Mouse (Mus musculus) lung, embryonic 14.5 days (tissue): ENCODE data around the gene Epb41. TPM values are rescaled to one million over a fixed set of nuclear protein-coding genes. Genes with fewer than 3 reads are reported as not detected.
A peak's percentile ranks its signal among the peaks of the same experiment; 100 is the strongest.

Experiments
- ATAC-seq: fragments of 200-750 bp; cut with Nextera tagmentation; 2 replicates; pipeline ENCODE4 v1.8.0; 2017; ENCODE audit warnings: mild to moderate bottlenecking, moderate TSS enrichment, moderate library complexity; ENCODE audit not compliant: insufficient read depth
- DNase-seq: peaks from one replicate; pipeline ENCODE4 v3.0.0-alpha.2; 2015
- H3K27ac ChIP-seq: fragments of 300-500 bp; sonication (generic); 2 replicates; pipeline ENCODE4 v1.5.1; 2014; ENCODE audit warnings: low read depth, mild to moderate bottlenecking, moderate library complexity
- H3K27me3 ChIP-seq: fragments of 300-500 bp; sonication (generic); 2 replicates; pipeline ENCODE4 v1.6.1; 2014; ENCODE audit warnings: low read length, control low read depth; ENCODE audit not compliant: insufficient read depth
- H3K36me3 ChIP-seq: fragments of 300-500 bp; sonication (generic); 2 replicates; pipeline ENCODE4 v1.6.1; 2014; ENCODE audit warnings: control low read depth; ENCODE audit not compliant: insufficient read depth
- H3K4me1 ChIP-seq: fragments of 300-500 bp; sonication (generic); 2 replicates; pipeline ENCODE4 v1.6.1; 2014; ENCODE audit warnings: antibody characterized with exemption, control low read depth; ENCODE audit not compliant: insufficient read depth
- H3K4me2 ChIP-seq: fragments of 300-500 bp; sonication (generic); 2 replicates; pipeline ENCODE4 v1.6.1; 2014; ENCODE audit warnings: mild to moderate bottlenecking
- H3K4me3 ChIP-seq: fragments of 300-500 bp; sonication (generic); 2 replicates; pipeline ENCODE4 v1.5.1; 2014; ENCODE audit warnings: low read depth, low read length
- H3K9ac ChIP-seq: fragments of 300-500 bp; sonication (generic); 2 replicates; pipeline ENCODE4 v1.6.1; 2014
- H3K9me3 ChIP-seq: fragments of 300-500 bp; sonication (generic); 2 replicates; pipeline ENCODE4 v1.6.1; 2016; ENCODE audit warnings: low read depth, low read length, control low read depth
- CTCF ChIP-seq: IDR thresholded peaks from 2 replicates; pipeline ENCODE4 v1.5.1; 2016; ENCODE audit warnings: antibody characterized with exemption, low read depth
- WGBS: fragments of 180-500 bp; shearing (Covaris S2); extraction: QIAGEN DNeasy Blood & Tissue Kit; methylation state at CpG from one replicate; pipeline ENCODE4 v1.1.7; 2014; 5-methylcytosine and 5-hydroxymethylcytosine counted together
- polyA plus RNA-seq: library from polyadenylated mRNA; unstranded; fragments of >200 nt; fragmentation: Nextera tagmentation; extraction: Ambion mirVana; gene quantifications from 2 replicates; pipeline ENCODE4 v1.2.1, GENCODE M21; 2014

The Epb41 gene
- polyA plus RNA-seq, 1 experiment from 2014 or later = 86.3 TPM

GRCm38 (mm10) chr4:131910237-131910994 lies 164.7 kb downstream of the Epb41 start:
- peaks cover 22% of the 10 kb centered on the region for H3K27me3 ChIP-seq
- no peak overlapping the region for H3K27ac ChIP-seq
- no peaks in the 10 kb centered on the region for H3K9me3 ChIP-seq
- WGBS = 7% methylated on average over 19 of the region's 21 CpGs
- ATAC-seq (peak; percentile 22; the same call in 1 of the 2 replicates), DNase-seq (peak; percentile 63)
- H3K4me2 ChIP-seq = peak overlapping the region; percentile 52
- 0 out of 2 replicates have a peak overlapping the region, but pooled peaks have one; percentile 12 for H3K4me3 ChIP-seq
- peaks cover 10% of the 10 kb centered on the region; the same call in 1 of the 2 replicates for H3K4me1 ChIP-seq
- no peak for TF ChIP-seq CTCF
- no peak overlapping the region; the same call in 1 of the 2 replicates for H3K9ac ChIP-seq
- H3K36me3 ChIP-seq = peaks cover 5% of the 10 kb centered on the region; the same call in 1 of the 2 replicates

- WGBS = 90% methylated on average over 3 of the region's 3 CpGs
- H3K36me3 ChIP-seq = peaks cover 22% of the 10 kb centered on the region; the same call in 1 of the 2 replicates
- no peak for ATAC-seq
- peak; percentile 41 for DNase-seq
- H3K9me3 ChIP-seq = no peaks in the 10 kb centered on the region
- H3K27ac ChIP-seq = no peak overlapping the region
- H3K4me1 ChIP-seq = 0 out of 2 replicates have a peak, but pooled peaks cover 4% of the 10 kb centered on the region
- H3K27me3 ChIP-seq = peaks cover 4% of the 10 kb centered on the region; the same call in 1 of the 2 replicates
- no peak overlapping the region for H3K9ac ChIP-seq
- no peak overlapping the region for H3K4me3 ChIP-seq
- peak; percentile 57 for TF ChIP-seq CTCF
- H3K4me2 ChIP-seq = no peak overlapping the region
Measured at GRCm38 (mm10) chr4:131907912-131908311, 167.2 kb downstream of the Epb41 start.

- Histone ChIP-seq H3K36me3 (peaks cover 36% of the 10 kb centered on the region), H3K4me2 (no peak overlapping the region), H3K9ac (no peak overlapping the region), H3K9me3 (no peaks in the 10 kb centered on the region), H3K4me1 (0 out of 2 replicates have a peak, but pooled peaks cover 4% of the 10 kb centered on the region), H3K27me3 (no peaks in the 10 kb centered on the region), H3K27ac (no peak overlapping the region), H3K4me3 (no peak overlapping the region)
- DNase-seq = peak; percentile 62
- 26% methylated on average over 6 of the region's 6 CpGs for WGBS
- ATAC-seq = peak; percentile 19; the same call in 1 of the 2 replicates
- no peak for TF ChIP-seq CTCF
Measured at GRCm38 (mm10) chr4:131906423-131906822, 168.7 kb downstream of the Epb41 start.

DNA sequence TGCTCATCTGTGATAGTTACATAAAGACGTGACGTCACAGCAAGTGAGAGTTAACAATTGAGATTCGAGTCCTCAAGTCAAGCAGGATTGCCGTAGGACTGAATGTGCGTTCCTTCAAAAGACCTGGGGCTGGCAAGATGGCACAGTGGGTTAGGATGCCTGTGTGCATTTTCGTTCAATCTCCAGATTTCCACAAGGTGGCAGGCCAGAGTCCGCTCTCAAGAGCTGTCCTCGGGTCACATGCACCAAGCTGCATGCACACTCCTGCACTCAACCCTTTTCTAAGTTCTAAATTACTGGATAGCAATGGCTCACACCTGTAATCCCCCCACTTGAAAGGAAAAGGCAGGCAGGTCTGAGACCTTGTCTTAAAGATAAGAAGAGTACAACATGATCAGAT lies 170.6 kb downstream of the Epb41 start:
- peak; percentile 70 for TF ChIP-seq CTCF
- Histone ChIP-seq H3K36me3 (peaks cover 56% of the 10 kb centered on the region), H3K4me1 (no peaks in the 10 kb centered on the region), H3K4me2 (no peak overlapping the region), H3K27ac (no peak overlapping the region), H3K4me3 (no peak overlapping the region), H3K9ac (no peak overlapping the region), H3K9me3 (no peaks in the 10 kb centered on the region), H3K27me3 (no peaks in the 10 kb centered on the region)
- ATAC-seq (0 out of 2 replicates have a peak, but pooled peaks have one; percentile 8), DNase-seq (peak; percentile 73)
- WGBS = 61% methylated on average over 8 of the region's 8 CpGs

DNA sequence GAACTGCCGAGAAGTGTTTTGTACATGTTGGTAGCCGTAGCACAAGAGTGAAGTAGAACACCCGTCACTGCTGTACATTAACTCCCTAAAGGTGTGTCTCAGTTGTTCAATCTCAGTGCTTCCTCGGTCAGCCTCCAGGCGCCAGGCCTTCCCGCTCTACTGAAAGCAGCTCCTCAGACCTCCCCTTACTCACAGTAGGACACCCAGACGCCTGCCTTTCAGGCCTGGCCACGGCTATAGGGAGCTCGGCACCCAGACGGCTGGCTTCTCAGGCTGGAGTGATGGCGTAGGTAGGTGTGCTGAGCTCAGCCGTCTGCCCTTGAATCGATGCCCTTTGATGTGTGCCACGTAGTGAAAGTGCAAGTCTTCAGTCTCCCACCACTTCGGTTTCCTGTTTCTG lies 174.0 kb downstream of the Epb41 start:
- H3K27ac ChIP-seq = no peak overlapping the region
- 88% methylated on average over 15 of the region's 15 CpGs for WGBS
- H3K27me3 ChIP-seq = no peaks in the 10 kb centered on the region
- no peaks in the 10 kb centered on the region for H3K4me1 ChIP-seq
- TF ChIP-seq CTCF = no peak
- H3K4me2 ChIP-seq = no peak overlapping the region
- H3K4me3 ChIP-seq = no peak overlapping the region
- H3K9me3 ChIP-seq = no peaks in the 10 kb centered on the region
- DNase-seq = no peak
- no peak overlapping the region for H3K9ac ChIP-seq
- peaks cover 81% of the 10 kb centered on the region for H3K36me3 ChIP-seq
- no peak for ATAC-seq

- no peaks in the 10 kb centered on the region for H3K9me3 ChIP-seq
- 75% methylated on average over 6 of the region's 6 CpGs for WGBS
- no peak overlapping the region for H3K9ac ChIP-seq
- no peak for ATAC-seq
- no peaks in the 10 kb centered on the region for H3K4me1 ChIP-seq
- no peak for DNase-seq
- no peak overlapping the region for H3K27ac ChIP-seq
- no peak overlapping the region for H3K4me3 ChIP-seq
- H3K4me2 ChIP-seq = no peak overlapping the region
- no peak for TF ChIP-seq CTCF
- H3K36me3 ChIP-seq = peaks cover 76% of the 10 kb centered on the region
- no peaks in the 10 kb centered on the region for H3K27me3 ChIP-seq
Measured at GRCm38 (mm10) chr4:131899180-131899554, 176.0 kb downstream of the Epb41 start.

GRCm38 (mm10) chr4:131898503-131899179 lies 176.5 kb downstream of the Epb41 start:
- Histone ChIP-seq H3K9ac (no peak overlapping the region), H3K4me3 (no peak overlapping the region), H3K36me3 (peaks cover 76% of the 10 kb centered on the region), H3K4me1 (no peaks in the 10 kb centered on the region), H3K4me2 (no peak overlapping the region), H3K9me3 (no peaks in the 10 kb centered on the region), H3K27me3 (no peaks in the 10 kb centered on the region), H3K27ac (no peak overlapping the region)
- DNase-seq (no peak), ATAC-seq (no peak)
- 88% methylated on average over 12 of the region's 12 CpGs for WGBS
- no peak for TF ChIP-seq CTCF
